Mouse (Mus musculus): ENCODE data around the gene Iqschfp. TPM values are rescaled to one million over a fixed set of nuclear protein-coding genes. Genes with fewer than 3 reads are reported as not detected.

Iqschfp gene
- polyA plus RNA-seq, 1 experiment: 1.2 TPM

DNA sequence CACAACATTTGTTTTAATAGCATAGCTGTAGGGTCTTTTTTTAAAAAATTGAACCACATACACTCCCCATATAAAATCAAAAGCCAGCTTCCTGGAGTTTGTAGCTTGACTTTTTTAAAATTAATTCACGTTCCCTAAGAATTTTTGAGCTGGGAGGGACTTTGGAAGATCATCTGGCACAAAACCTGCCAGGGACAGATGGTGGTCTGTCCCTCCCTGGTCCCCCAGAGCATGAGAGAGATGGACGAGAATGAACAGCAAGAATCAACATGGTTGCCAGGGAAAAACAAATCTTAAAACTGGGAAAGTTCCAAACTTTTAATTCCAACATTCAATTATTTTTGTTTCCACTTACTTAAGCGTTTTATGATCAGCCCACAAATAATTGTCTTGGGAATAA is 506.7 kb downstream of the Iqschfp start:
- no peak for TF ChIP-seq CTCF (IDR thresholded peaks at IDR 0.05; ENCODE audit: borderline replicate concordance, insufficient read depth, low read depth, low read length)
- TF ChIP-seq POLR2A (IDR thresholded peaks at IDR 0.05; ENCODE audit: borderline replicate concordance, insufficient read depth, low read length): no peak
- no peaks in the 10 kb centered on the region for H3K27me3 ChIP-seq (ENCODE audit: control insufficient read depth, insufficient read depth, low read length)
- H3K27ac ChIP-seq (ENCODE audit: insufficient read depth, low read length): no peak overlapping the region
- H3K4me1 ChIP-seq (ENCODE audit: control insufficient read depth, insufficient read depth, low read length): no peaks in the 10 kb centered on the region; the same call in 1 of the 2 replicates
- WGBS: 42% methylated on average over 3 of the region's 3 CpGs
- no peak for DNase-seq
- H3K4me3 ChIP-seq (replicated peaks; ENCODE audit: insufficient read depth, low read depth, low read length): no peak overlapping the region

DNA sequence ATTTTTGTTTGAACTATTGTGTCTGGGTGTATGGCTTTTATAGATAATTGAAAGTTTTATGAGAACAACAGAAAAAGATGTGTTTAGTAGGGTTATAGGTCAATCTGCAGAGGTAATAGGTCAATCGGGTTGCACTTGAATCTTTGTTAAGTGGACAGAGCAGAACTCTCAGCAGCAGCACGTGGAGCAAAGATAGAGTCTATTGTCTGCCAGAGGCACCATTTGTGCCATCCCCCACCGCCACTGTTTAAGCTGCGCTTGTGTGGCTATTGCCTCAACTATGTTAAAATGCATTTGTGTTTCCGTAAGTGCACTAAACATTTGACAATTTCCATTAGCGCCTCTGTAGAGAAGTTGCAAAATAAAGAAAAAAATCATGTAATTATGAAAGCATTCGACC is 508.1 kb downstream of the Iqschfp start:
- no peaks in the 10 kb centered on the region for H3K27me3 ChIP-seq (ENCODE audit: control insufficient read depth, insufficient read depth, low read length)
- peaks cover 4% of the 10 kb centered on the region; the same call in 1 of the 2 replicates for H3K4me1 ChIP-seq (ENCODE audit: control insufficient read depth, insufficient read depth, low read length)
- no peak overlapping the region for H3K4me3 ChIP-seq (replicated peaks; ENCODE audit: insufficient read depth, low read depth, low read length)
- TF ChIP-seq CTCF (IDR thresholded peaks at IDR 0.05; ENCODE audit: borderline replicate concordance, insufficient read depth, low read depth, low read length): no peak
- no peak for TF ChIP-seq POLR2A (IDR thresholded peaks at IDR 0.05; ENCODE audit: borderline replicate concordance, insufficient read depth, low read length)
- 68% methylated on average over 7 of the region's 7 CpGs for WGBS
- no peak overlapping the region for H3K27ac ChIP-seq (ENCODE audit: insufficient read depth, low read length)
- DNase-seq: no peak

DNA sequence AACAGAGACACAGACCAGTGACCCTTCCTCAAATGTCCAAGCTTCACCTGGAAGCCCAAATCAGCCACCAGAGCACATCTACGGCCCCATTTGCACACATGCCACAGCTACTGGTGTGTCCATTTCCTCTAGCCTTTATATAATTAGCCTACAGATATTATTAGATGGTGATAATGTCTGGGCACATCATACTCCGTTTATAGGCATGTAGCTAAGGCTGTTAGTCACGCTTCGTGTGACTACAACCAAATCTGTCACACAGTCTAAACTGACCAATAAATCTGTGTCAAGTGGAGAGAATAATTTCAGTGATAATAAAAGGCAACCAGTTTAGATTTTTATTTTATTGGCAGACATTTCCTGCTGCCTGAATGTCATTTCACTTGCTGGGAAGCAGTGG is 511.3 kb downstream of the Iqschfp start:
- Histone ChIP-seq H3K4me3 (replicated peaks; ENCODE audit: insufficient read depth, low read depth, low read length) (no peak overlapping the region), H3K27me3 (ENCODE audit: control insufficient read depth, insufficient read depth, low read length) (no peaks in the 10 kb centered on the region), H3K4me1 (ENCODE audit: control insufficient read depth, insufficient read depth, low read length) (peaks cover 4% of the 10 kb centered on the region; the same call in 1 of the 2 replicates), H3K27ac (ENCODE audit: insufficient read depth, low read length) (no peak overlapping the region)
- DNase-seq: no peak
- TF ChIP-seq CTCF (IDR thresholded peaks at IDR 0.05; ENCODE audit: borderline replicate concordance, insufficient read depth, low read depth, low read length): no peak
- no peak for TF ChIP-seq POLR2A (IDR thresholded peaks at IDR 0.05; ENCODE audit: borderline replicate concordance, insufficient read depth, low read length)
- WGBS: 74% methylated on average over 4 of the region's 4 CpGs

DNA sequence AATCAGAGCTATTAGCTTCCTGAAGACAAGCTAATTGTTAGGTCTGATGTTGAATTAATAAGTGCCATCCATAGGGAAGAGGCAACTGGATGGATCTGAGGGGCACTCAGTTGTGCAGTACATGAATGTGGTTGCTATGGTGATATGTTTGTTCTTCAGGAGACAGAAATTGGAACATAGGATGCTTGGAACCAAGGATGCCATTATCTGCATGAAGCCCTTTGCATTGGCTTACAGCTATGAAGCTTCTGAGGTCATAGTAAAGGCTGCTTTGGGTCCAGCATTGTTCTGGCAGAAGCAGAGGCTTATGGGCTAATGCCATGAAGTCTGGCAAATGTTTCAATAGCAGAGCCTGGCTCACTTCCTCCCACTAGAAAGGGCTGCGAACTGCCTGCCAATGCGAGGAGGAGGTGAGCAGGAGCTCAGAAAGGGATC is 511.8 kb downstream of the Iqschfp start:
- peaks cover 4% of the 10 kb centered on the region; the same call in 1 of the 2 replicates for H3K4me1 ChIP-seq (ENCODE audit: control insufficient read depth, insufficient read depth, low read length)
- no peaks in the 10 kb centered on the region for H3K27me3 ChIP-seq (ENCODE audit: control insufficient read depth, insufficient read depth, low read length)
- TF ChIP-seq CTCF (IDR thresholded peaks at IDR 0.05; ENCODE audit: borderline replicate concordance, insufficient read depth, low read depth, low read length) (no peak), POLR2A (IDR thresholded peaks at IDR 0.05; ENCODE audit: borderline replicate concordance, insufficient read depth, low read length) (no peak)
- no peak overlapping the region for H3K27ac ChIP-seq (ENCODE audit: insufficient read depth, low read length)
- peak; percentile 60 to 85 for DNase-seq
- 2% methylated on average over 2 of the region's 2 CpGs for WGBS
- no peak overlapping the region for H3K4me3 ChIP-seq (replicated peaks; ENCODE audit: insufficient read depth, low read depth, low read length)

DNA sequence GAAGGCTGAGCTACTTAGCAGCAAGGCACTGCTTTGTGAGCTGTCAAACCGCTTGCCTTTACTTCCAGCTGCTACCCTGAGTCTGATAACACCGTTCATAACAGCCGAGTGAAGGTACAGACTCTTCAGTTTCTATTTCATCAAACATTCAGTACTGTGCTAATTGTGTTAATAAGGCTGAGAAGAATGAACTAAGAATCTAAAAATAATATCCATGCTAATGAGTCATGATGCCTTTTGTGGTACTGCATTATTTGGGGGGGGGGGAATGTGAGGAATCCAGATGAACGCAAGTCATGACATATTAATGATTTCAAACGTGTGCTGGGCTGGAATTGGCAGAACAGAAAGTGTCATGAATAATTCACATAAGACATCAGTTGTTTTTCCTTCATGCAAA is 513.7 kb downstream of the Iqschfp start:
- no peak for DNase-seq
- peaks cover 4% of the 10 kb centered on the region; the same call in 1 of the 2 replicates for H3K4me1 ChIP-seq (ENCODE audit: control insufficient read depth, insufficient read depth, low read length)
- no peak overlapping the region for H3K4me3 ChIP-seq (replicated peaks; ENCODE audit: insufficient read depth, low read depth, low read length)
- no peak overlapping the region for H3K27ac ChIP-seq (ENCODE audit: insufficient read depth, low read length)
- H3K27me3 ChIP-seq (ENCODE audit: control insufficient read depth, insufficient read depth, low read length): no peaks in the 10 kb centered on the region
- TF ChIP-seq POLR2A (IDR thresholded peaks at IDR 0.05; ENCODE audit: borderline replicate concordance, insufficient read depth, low read length) (no peak), CTCF (IDR thresholded peaks at IDR 0.05; ENCODE audit: borderline replicate concordance, insufficient read depth, low read depth, low read length) (no peak)
- WGBS: 88% methylated on average over 5 of the region's 5 CpGs

- no peak overlapping the region for H3K4me3 ChIP-seq (replicated peaks; ENCODE audit: insufficient read depth, low read depth, low read length)
- no peak for TF ChIP-seq POLR2A (IDR thresholded peaks at IDR 0.05; ENCODE audit: borderline replicate concordance, insufficient read depth, low read length)
- TF ChIP-seq CTCF (IDR thresholded peaks at IDR 0.05; ENCODE audit: borderline replicate concordance, insufficient read depth, low read depth, low read length): no peak
- no peak overlapping the region for H3K27ac ChIP-seq (ENCODE audit: insufficient read depth, low read length)
- H3K27me3 ChIP-seq (ENCODE audit: control insufficient read depth, insufficient read depth, low read length): no peaks in the 10 kb centered on the region
- 98% methylated on average over 3 of the region's 3 CpGs for WGBS
- no peak for DNase-seq
- H3K4me1 ChIP-seq (ENCODE audit: control insufficient read depth, insufficient read depth, low read length): no peaks in the 10 kb centered on the region; the same call in 1 of the 2 replicates
Observed at GRCm38 (mm10) chr3:68412262-68412661, 520.2 kb downstream of the Iqschfp start.

GRCm38 (mm10) chr3:68419792-68420191 is 527.8 kb downstream of the Iqschfp start:
- Histone ChIP-seq H3K27me3 (ENCODE audit: control insufficient read depth, insufficient read depth, low read length) (no peaks in the 10 kb centered on the region), H3K4me1 (ENCODE audit: control insufficient read depth, insufficient read depth, low read length) (peaks cover 17% of the 10 kb centered on the region), H3K27ac (ENCODE audit: insufficient read depth, low read length) (no peak overlapping the region), H3K4me3 (replicated peaks; ENCODE audit: insufficient read depth, low read depth, low read length) (no peak overlapping the region)
- no peak for DNase-seq
- WGBS: 91% methylated on average over 4 of the region's 4 CpGs
- TF ChIP-seq CTCF (IDR thresholded peaks at IDR 0.05; ENCODE audit: borderline replicate concordance, insufficient read depth, low read depth, low read length) (no peak), POLR2A (IDR thresholded peaks at IDR 0.05; ENCODE audit: borderline replicate concordance, insufficient read depth, low read length) (no peak)

GRCm38 (mm10) chr3:68420927-68421326 is 528.9 kb downstream of the Iqschfp start:
- TF ChIP-seq POLR2A (IDR thresholded peaks at IDR 0.05; ENCODE audit: borderline replicate concordance, insufficient read depth, low read length) (no peak), CTCF (IDR thresholded peaks at IDR 0.05; ENCODE audit: borderline replicate concordance, insufficient read depth, low read depth, low read length) (no peak)
- WGBS: 45% methylated on average over 2 of the region's 2 CpGs
- no peak overlapping the region for H3K4me3 ChIP-seq (replicated peaks; ENCODE audit: insufficient read depth, low read depth, low read length)
- H3K4me1 ChIP-seq (ENCODE audit: control insufficient read depth, insufficient read depth, low read length): peaks cover 17% of the 10 kb centered on the region
- DNase-seq: peak in 1 of 2 experiments; percentile 19
- H3K27me3 ChIP-seq (ENCODE audit: control insufficient read depth, insufficient read depth, low read length): no peaks in the 10 kb centered on the region
- H3K27ac ChIP-seq (ENCODE audit: insufficient read depth, low read length): no peak overlapping the region
